Mouse (Mus musculus) neutrophil, adult 83 days (primary cell): Measurements from ENCODE around the gene Crip2. TPM values are rescaled to one million over a fixed set of nuclear protein-coding genes. Genes with fewer than 3 reads are reported as not detected.

ENCODE experiments used
- total RNA-seq, 2 experiments: library from RNA; stranded (reverse); gene quantifications; one replicate each; pipeline ENCODE4 v1.2.4; 2023

Crip2 gene
- total RNA-seq, result 1 to 10 TPM; 4.0 to 6.7 TPM

GRCm38 (mm10) chr12:113139908-113140615 is at the start of gene Crip2:
Gene Crip2, plus strand, starts transcription at chr12:113140236.

GRCm38 (mm10) chr12:113097749-113098281 is 42.2 kb upstream of the Crip2 start, which contains the start of gene Mta1:
Gene Mta1, plus strand, starts transcription at chr12:113098278.

GRCm38 (mm10) chr12:113146112-113147057 is 6.3 kb downstream of the Crip2 start, which contains the start of gene Crip1:
Gene Crip1, plus strand, starts transcription at chr12:113146316.

GRCm38 (mm10) chr12:113155887-113156539 is 16.0 kb downstream of the Crip2 start, which contains the start of gene Tedc1:
Gene Tedc1, plus strand, starts transcription at chr12:113156421.

GRCm38 (mm10) chr12:113185442-113186291 is 45.6 kb downstream of the Crip2 start, which contains the start of gene Tmem121:
Gene Tmem121, plus strand, starts transcription at chr12:113185930.

Other genes starting within 250 kb of the Crip2 start
- gene Jag2, start 210.5 kb upstream of the Crip2 start, total RNA-seq, result under 1 TPM; 0.26 to 0.90 TPM
- gene Nudt14, start 198.1 kb upstream of the Crip2 start, total RNA-seq, result 1 to 10 TPM; 6.9 to 8.8 TPM
- 1 to 10 TPM; 3.4 to 5.5 TPM for gene Btbd6, start 163.8 kb upstream of the Crip2 start, total RNA-seq
- 10 to 100 TPM; 62.7 to 67.4 TPM for gene Brf1, start 139.5 kb upstream of the Crip2 start, total RNA-seq
- gene Pacs2, start 125.7 kb upstream of the Crip2 start, total RNA-seq, result 10 to 100 TPM; 60.4 to 61.1 TPM
- gene Tex22, start 65.7 kb upstream of the Crip2 start, total RNA-seq, result under 1 TPM; 0.37 to 0.49 TPM
- gene Mta1, start 42.0 kb upstream of the Crip2 start, total RNA-seq, result 10 to 100 TPM; 27.7 to 27.9 TPM
- gene Crip1, start 6.1 kb downstream of the Crip2 start, total RNA-seq, result 100 to 1,000 TPM; 588 to 649 TPM
- gene Tedc1, start 16.2 kb downstream of the Crip2 start, total RNA-seq, result 10 to 100 TPM; 11.5 to 15.8 TPM
- gene Tmem121, start 45.7 kb downstream of the Crip2 start, total RNA-seq, result not detected